Mouse (Mus musculus): ENCODE measurements around the gene Rbak.
"Not testable (repeated sequence)": the region's sequence is repeated elsewhere in the genome, so short reads cannot be mapped to it uniquely, and the experiment has no call there.

The Rbak gene

GRCm38 (mm10) chr5:143180255-143181076 lies at the start of gene Rbak, which contains the start of gene Spdye4b:
TSS of gene Rbak (minus strand) at chr5:143180775.
TSS of gene Spdye4b (plus strand) at chr5:143181017.
- DNase-seq = peak; percentile 93

- DNase-seq = no peak
Observed at GRCm38 (mm10) chr5:143226790-143227189, 46.2 kb upstream of the Rbak start, which contains the start of gene Spdye4a. TSS of gene Spdye4a (minus strand) at chr5:143226890.

- DNase-seq = no peak
Observed at GRCm38 (mm10) chr5:143222287-143222686, 41.7 kb upstream of the Rbak start.

- no peak for DNase-seq
Observed at GRCm38 (mm10) chr5:143220996-143221395, 40.4 kb upstream of the Rbak start.

- DNase-seq = no peak
Observed at GRCm38 (mm10) chr5:143213832-143214231, 33.3 kb upstream of the Rbak start.

GRCm38 (mm10) chr5:143205015-143205414 lies 24.4 kb upstream of the Rbak start:
- DNase-seq = no peak

GRCm38 (mm10) chr5:143196506-143196905 lies 15.9 kb upstream of the Rbak start:
- no peak for DNase-seq

GRCm38 (mm10) chr5:143195166-143195565 lies 14.6 kb upstream of the Rbak start:
- DNase-seq = no peak

GRCm38 (mm10) chr5:143194747-143195146 lies 14.2 kb upstream of the Rbak start:
- not testable (repeated sequence) for DNase-seq

GRCm38 (mm10) chr5:143192806-143193205 lies 12.2 kb upstream of the Rbak start:
- DNase-seq = no peak

- not testable (repeated sequence) for DNase-seq
Observed at GRCm38 (mm10) chr5:143188014-143188413, 7.4 kb upstream of the Rbak start.

- DNase-seq = no peak
Observed at GRCm38 (mm10) chr5:143179179-143179578, 1.4 kb downstream of the Rbak start.

- no peak for DNase-seq
Observed at GRCm38 (mm10) chr5:143177541-143178200, 2.9 kb downstream of the Rbak start.

GRCm38 (mm10) chr5:143175970-143176369 lies 4.6 kb downstream of the Rbak start:
- DNase-seq = no peak

- peak; percentile 33 for DNase-seq
Observed at GRCm38 (mm10) chr5:143165508-143166070, 15.0 kb downstream of the Rbak start.

- no peak for DNase-seq
Observed at GRCm38 (mm10) chr5:143155534-143155933, 25.0 kb downstream of the Rbak start.

- peak; percentile 12 for DNase-seq
Observed at GRCm38 (mm10) chr5:143153756-143154155, 26.8 kb downstream of the Rbak start.

GRCm38 (mm10) chr5:143150044-143150443 lies 30.5 kb downstream of the Rbak start:
- no peak for DNase-seq

GRCm38 (mm10) chr5:143149536-143149935 lies 31.0 kb downstream of the Rbak start:
- DNase-seq = no peak

- DNase-seq = no peak
Observed at GRCm38 (mm10) chr5:143148661-143149060, 31.9 kb downstream of the Rbak start.

- no peak for DNase-seq
Observed at GRCm38 (mm10) chr5:143147481-143147880, 33.1 kb downstream of the Rbak start, which contains the start of gene Olfr718-ps1. TSS of gene Olfr718-ps1 (minus strand) at chr5:143147581.

- no peak for DNase-seq
Observed at GRCm38 (mm10) chr5:143137580-143137979, 43.0 kb downstream of the Rbak start.

- no peak for DNase-seq
Observed at GRCm38 (mm10) chr5:143135042-143135441, 45.5 kb downstream of the Rbak start.
